Mouse (Mus musculus) testis, postnatal 14 days (tissue): ENCODE data around the gene Hmgn3.

Source experiments
- DNase-seq: peaks from one replicate; pipeline ENCODE4 v3.0.0; 2021; ENCODE audit warnings: low spot score

Hmgn3 gene

GRCm38 (mm10) chr9:83098652-83099307 is 47.7 kb downstream of the Hmgn3 start:
- DNase-seq, result no peak

- no peak for DNase-seq
These were observed 48.7 kb downstream of the Hmgn3 start for GRCm38 (mm10) chr9:83097816-83098215.

- DNase-seq, result no peak
These were observed 51.7 kb downstream of the Hmgn3 start for GRCm38 (mm10) chr9:83094649-83095336.

- DNase-seq, result no peak
These were observed 62.6 kb downstream of the Hmgn3 start for GRCm38 (mm10) chr9:83083790-83084469.

- DNase-seq, result no peak
These were observed 63.4 kb downstream of the Hmgn3 start for GRCm38 (mm10) chr9:83083091-83083490.

- DNase-seq, result no peak
These were observed 64.2 kb downstream of the Hmgn3 start for GRCm38 (mm10) chr9:83082296-83082695.

- no peak for DNase-seq
These were observed 66.8 kb downstream of the Hmgn3 start for GRCm38 (mm10) chr9:83079724-83080123.

- no peak for DNase-seq
These were observed 78.2 kb downstream of the Hmgn3 start for GRCm38 (mm10) chr9:83068246-83068645.

GRCm38 (mm10) chr9:83061289-83061688 is 85.2 kb downstream of the Hmgn3 start:
- DNase-seq, result no peak
